Mouse (Mus musculus): ENCODE measurements at regions not wholly inside any gene's neighbourhood (a gene's known extent, or its start where the extent isn't known, plus 50 kb on each side); places are given as distances from the start of the nearest gene placed in this dataset.

GRCm38 (mm10) chr14:96021646-96022045 is 140.6 kb downstream of the 4921530L21Rik start:
- TF ChIP-seq CTCF (IDR thresholded peaks at IDR 0.05; ENCODE audit: extremely low read depth, insufficient read depth, low read length), result no peak
- TF ChIP-seq POLR2A (IDR thresholded peaks at IDR 0.05; ENCODE audit: extremely low read depth, insufficient read depth, low read length), result no peak
